Mouse (Mus musculus) G1E (cell line): Measurements from ENCODE around the gene Gm17655. TPM values are rescaled to one million over a fixed set of nuclear protein-coding genes. Genes with fewer than 3 reads are reported as not detected.

Experiments used
- polyA plus RNA-seq: library from polyadenylated mRNA; stranded (reverse); fragments of >175 nt; gene quantifications from 2 replicates; pipeline ENCODE4 v1.2.3, GENCODE M21; 2012
- total RNA-seq, 2 experiments: library from RNA; stranded (forward) in 1 of 2; stranded (reverse) in 1 of 2; fragments of 200-1000 nt in 1 of 2; fragments of >200 nt in 1 of 2; fragmentation: Nextera tagmentation in 1 of 2; gene quantifications; 2 replicates each; pipeline ENCODE4 v1.2.3; 2014 to 2017

The Gm17655 gene
- total and polyA plus RNA-seq, 3 experiments: 0.14 to 49.1 (median 16.0) TPM

Other genes with a start within 250 kb of the Gm17655 start
- 20.8 and 29.5 TPM in 2 replicates for gene Gm15446, start 149.1 kb downstream of the Gm17655 start, total RNA-seq (2014; fragmentation: Nextera tagmentation)
- gene Gm15446, start 149.1 kb downstream of the Gm17655 start, total RNA-seq (2017): 41.4 and 108 TPM in 2 replicates
- 0.17 and 1.7 TPM in 2 replicates for gene Gm15446, start 149.1 kb downstream of the Gm17655 start, polyA plus RNA-seq
- gene Zfp932, start 76.0 kb downstream of the Gm17655 start, total RNA-seq (2014; fragmentation: Nextera tagmentation): 46.6 and 51.3 TPM in 2 replicates
- gene Zfp932, start 76.0 kb downstream of the Gm17655 start, total RNA-seq (2017): 45.7 and 69.9 TPM in 2 replicates
- 0.66 and 0.77 TPM in 2 replicates for gene Zfp932, start 76.0 kb downstream of the Gm17655 start, polyA plus RNA-seq
- gene Gm35315, start 21.9 kb upstream of the Gm17655 start, total RNA-seq (2014; fragmentation: Nextera tagmentation): 5.4 and 7.4 TPM in 2 replicates
- 3.8 TPM in 2 replicates for gene Gm35315, start 21.9 kb upstream of the Gm17655 start, total RNA-seq (2017)
- 0.09 and 0.10 TPM in 2 replicates for gene Gm35315, start 21.9 kb upstream of the Gm17655 start, polyA plus RNA-seq
- not detected in 2 replicates for gene Plcxd1, start 27.5 kb upstream of the Gm17655 start, total RNA-seq (2014; fragmentation: Nextera tagmentation)
- 0.06 and 0.11 TPM in 2 replicates for gene Plcxd1, start 27.5 kb upstream of the Gm17655 start, total RNA-seq (2017)
- gene Plcxd1, start 27.5 kb upstream of the Gm17655 start, polyA plus RNA-seq: not detected in 2 replicates
- 16.6 and 17.0 TPM in 2 replicates for gene Gtpbp6, start 35.7 kb upstream of the Gm17655 start, total RNA-seq (2014; fragmentation: Nextera tagmentation)
- 17.5 and 17.8 TPM in 2 replicates for gene Gtpbp6, start 35.7 kb upstream of the Gm17655 start, total RNA-seq (2017)
- gene Gtpbp6, start 35.7 kb upstream of the Gm17655 start, polyA plus RNA-seq: 35.6 and 40.9 TPM in 2 replicates
- 10.4 and 12.1 TPM in 2 replicates for gene Zfp605, start 37.6 kb upstream of the Gm17655 start, total RNA-seq (2014; fragmentation: Nextera tagmentation)
- gene Zfp605, start 37.6 kb upstream of the Gm17655 start, total RNA-seq (2017): 7.3 and 8.2 TPM in 2 replicates
- 0.24 and 0.40 TPM in 2 replicates for gene Zfp605, start 37.6 kb upstream of the Gm17655 start, polyA plus RNA-seq
- 82.8 and 93.5 TPM in 2 replicates for gene Chfr, start 63.3 kb upstream of the Gm17655 start, total RNA-seq (2014; fragmentation: Nextera tagmentation)
- gene Chfr, start 63.3 kb upstream of the Gm17655 start, total RNA-seq (2017): 65.3 and 79.8 TPM in 2 replicates
- gene Chfr, start 63.3 kb upstream of the Gm17655 start, polyA plus RNA-seq: 37.1 and 49.0 TPM in 2 replicates
- gene Golga3, start 104.2 kb upstream of the Gm17655 start, total RNA-seq (2014; fragmentation: Nextera tagmentation): 21.3 and 25.1 TPM in 2 replicates
- 20.7 and 27.3 TPM in 2 replicates for gene Golga3, start 104.2 kb upstream of the Gm17655 start, total RNA-seq (2017)
- gene Golga3, start 104.2 kb upstream of the Gm17655 start, polyA plus RNA-seq: 2.8 and 4.2 TPM in 2 replicates
- 42.6 and 52.7 TPM in 2 replicates for gene Ankle2, start 158.5 kb upstream of the Gm17655 start, total RNA-seq (2014; fragmentation: Nextera tagmentation)
- gene Ankle2, start 158.5 kb upstream of the Gm17655 start, total RNA-seq (2017): 34.3 and 40.7 TPM in 2 replicates
- gene Ankle2, start 158.5 kb upstream of the Gm17655 start, polyA plus RNA-seq: 8.1 and 11.7 TPM in 2 replicates
- gene Pgam5, start 197.4 kb upstream of the Gm17655 start, total RNA-seq (2014; fragmentation: Nextera tagmentation): 52.8 and 69.2 TPM in 2 replicates
- gene Pgam5, start 197.4 kb upstream of the Gm17655 start, total RNA-seq (2017): 67.0 and 76.5 TPM in 2 replicates
- 20.9 and 23.8 TPM in 2 replicates for gene Pgam5, start 197.4 kb upstream of the Gm17655 start, polyA plus RNA-seq
- 13.0 and 17.5 TPM in 2 replicates for gene Pxmp2, start 213.7 kb upstream of the Gm17655 start, total RNA-seq (2014; fragmentation: Nextera tagmentation)
- 12.9 and 15.6 TPM in 2 replicates for gene Pxmp2, start 213.7 kb upstream of the Gm17655 start, total RNA-seq (2017)
- gene Pxmp2, start 213.7 kb upstream of the Gm17655 start, polyA plus RNA-seq: 41.4 and 52.9 TPM in 2 replicates
- gene Pole, start 213.8 kb upstream of the Gm17655 start, total RNA-seq (2014; fragmentation: Nextera tagmentation): 139 and 144 TPM in 2 replicates
- gene Pole, start 213.8 kb upstream of the Gm17655 start, total RNA-seq (2017): 64.6 and 67.2 TPM in 2 replicates
- gene Pole, start 213.8 kb upstream of the Gm17655 start, polyA plus RNA-seq: 30.0 and 30.9 TPM in 2 replicates